In the genomic region with DNA sequence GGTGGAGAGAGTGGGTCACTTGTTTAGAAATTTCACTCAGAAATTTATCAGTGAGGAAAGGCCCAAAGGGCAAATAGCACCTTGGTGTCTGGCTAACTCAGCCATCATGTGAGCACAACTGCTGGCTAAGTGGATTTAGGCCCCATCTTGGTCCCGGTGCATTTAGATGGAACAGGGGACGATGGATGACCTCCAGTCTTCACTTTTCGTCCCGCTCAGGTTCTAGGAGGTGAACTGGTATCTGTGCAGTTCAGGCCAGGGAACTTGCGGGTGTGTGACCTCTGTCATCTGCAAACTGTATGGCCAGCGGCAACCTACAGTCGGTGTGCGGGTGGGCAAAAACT, we compare ENCODE assay signal across 7 mouse cellular contexts. TPM values are rescaled to one million over a fixed set of nuclear protein-coding genes. Genes with fewer than 3 reads are reported as not detected.
DNase-seq lines count a peak whose midpoint lies in the region; ATAC-seq and TF ChIP-seq lines count a peak whose summit lies in the region.

No protein-coding gene starts in this region.

- no peak for ATAC-seq in forebrain, embryonic 14.5 days
- no peak for ATAC-seq in liver, embryonic 14.5 days (ENCODE audit: insufficient read depth)

- 0 out of 2 replicates have a peak, but pooled peaks cover 10% of the 10 kb centered on the region for H3K36me3 ChIP-seq in forebrain, embryonic 14.5 days (ENCODE audit: control insufficient read depth, insufficient read depth, low read length)
- no peaks in the 10 kb centered on the region for H3K36me3 ChIP-seq in liver, embryonic 14.5 days (replicated peaks; ENCODE audit: control insufficient read depth, insufficient read depth, low read depth)
- H3K36me3 ChIP-seq in thymus, adult 2 months (ENCODE audit: control insufficient read depth, insufficient read depth, low read length): no peaks in the 10 kb centered on the region

- TF ChIP-seq EP300 in liver, embryonic 14.5 days (IDR thresholded peaks at IDR 0.05; ENCODE audit: low read depth): no peak

- H3K9me3 ChIP-seq in forebrain, embryonic 14.5 days (replicated peaks; ENCODE audit: control insufficient read depth, low read length): no peaks in the 10 kb centered on the region
- no peaks in the 10 kb centered on the region for H3K9me3 ChIP-seq in liver, embryonic 14.5 days (ENCODE audit: control insufficient read depth, low read length)

- no peak for TF ChIP-seq CTCF in liver, embryonic 14.5 days (IDR thresholded peaks at IDR 0.05; ENCODE audit: low read depth)
- no peak for TF ChIP-seq CTCF in thymus, adult 2 months (IDR thresholded peaks at IDR 0.05; ENCODE audit: borderline replicate concordance, control insufficient read depth, extremely low read depth, insufficient read depth, low read length, poor library complexity)

- TF ChIP-seq POLR2A in thymus, adult 2 months (IDR thresholded peaks at IDR 0.05; ENCODE audit: control insufficient read depth, extremely low read depth, insufficient read depth, low read length, poor library complexity): no peak

- H3K4me3 ChIP-seq in forebrain, embryonic 14.5 days (ENCODE audit: low read depth, low read length): peak overlapping the region; percentile 51
- H3K4me3 ChIP-seq in liver, embryonic 14.5 days (ENCODE audit: insufficient read depth in 1 of 2, low read depth in 2 of 2, low read length in 2 of 2): no peak overlapping the region
- no peak overlapping the region for H3K4me3 ChIP-seq in thymus, adult 2 months (ENCODE audit: control insufficient read depth, insufficient read depth, low read length)

- peak overlapping the region; percentile 82 for H3K9ac ChIP-seq in forebrain, embryonic 14.5 days (ENCODE audit: low read length)
- no peak overlapping the region for H3K9ac ChIP-seq in liver, embryonic 14.5 days (replicated peaks)

- H3K27me3 ChIP-seq in forebrain, embryonic 14.5 days (replicated peaks; ENCODE audit: control insufficient read depth, insufficient read depth, low read length): peaks cover 49% of the 10 kb centered on the region
- peaks cover 100% of the 10 kb centered on the region for H3K27me3 ChIP-seq in liver, embryonic 14.5 days (ENCODE audit: control insufficient read depth, insufficient read depth, low read length)
- peaks cover 43% of the 10 kb centered on the region for H3K27me3 ChIP-seq in thymus, adult 2 months (ENCODE audit: control insufficient read depth, insufficient read depth, low read length)

- peak overlapping the region; percentile 90 for H3K4me2 ChIP-seq in forebrain, embryonic 14.5 days (ENCODE audit: low read length)
- H3K4me2 ChIP-seq in liver, embryonic 14.5 days (ENCODE audit: low read depth): peak overlapping the region; percentile 49; the same call in 1 of the 2 replicates

- peak overlapping the region; percentile 82 for H3K27ac ChIP-seq in forebrain, embryonic 14.5 days (ENCODE audit: low read depth, low read length)
- H3K27ac ChIP-seq in liver, embryonic 14.5 days: no peak overlapping the region
- H3K27ac ChIP-seq in thymus, adult 2 months (ENCODE audit: control insufficient read depth, insufficient read depth, low read length): no peak overlapping the region

- 19% methylated on average over 8 of the region's 8 CpGs for WGBS in forebrain, embryonic 14.5 days
- WGBS in liver, embryonic 14.5 days (ENCODE audit: insufficient replicate concordance): 10% methylated on average over 8 of the region's 8 CpGs
- 40% methylated on average over 8 of the region's 8 CpGs for WGBS in thymus, adult 2 months

- H3K4me1 ChIP-seq in forebrain, embryonic 14.5 days (ENCODE audit: control insufficient read depth, insufficient read depth, low read length): peaks cover 9% of the 10 kb centered on the region
- H3K4me1 ChIP-seq in liver, embryonic 14.5 days (replicated peaks; ENCODE audit: control insufficient read depth in 2 of 2, insufficient read depth in 2 of 2, low read length in 1 of 2): peaks cover 0 to 2% of the 10 kb centered on the region in 2 experiments; a peak in 1 of 4 replicates
- peaks cover 13% of the 10 kb centered on the region for H3K4me1 ChIP-seq in thymus, adult 2 months (replicated peaks; ENCODE audit: control insufficient read depth, insufficient read depth, low read length)

- DNase-seq in right cerebral cortex, adult 18-20 months: peak; percentile 28
- no peak for DNase-seq in right cerebral cortex, postnatal 10 days (ENCODE audit: low spot score in 2 of 2)
- DNase-seq in forebrain, embryonic 14.5 days (ENCODE audit: low spot score): peak; percentile 33
- no peak for DNase-seq in liver, embryonic 14.5 days (ENCODE audit: low read depth in 3 of 3, low spot score in 3 of 3)
- DNase-seq in urinary bladder, postnatal 4 days (ENCODE audit: low spot score in 2 of 2): no peak
- DNase-seq in thymus, adult 2 months: no peak
- no peak for DNase-seq in thymus, postnatal 14 days

RNA-seq across cellular contexts. Expression of gene Tbr1, which starts 8.4 kb away (rescaled TPM):
- polyA plus RNA-seq in forebrain, embryonic 14.5 days (2014; fragmentation: Nextera tagmentation; extraction: Ambion mirVana): 46.3 and 47.2 TPM in 2 replicates
- 0.02 and 0.09 TPM in 2 replicates for polyA plus RNA-seq in liver, embryonic 14.5 days (2012; rRNA removed)
- not detected in 2 replicates for polyA plus RNA-seq in liver, embryonic 14.5 days (2014; fragmentation: Nextera tagmentation; extraction: Ambion mirVana)
- 0.22 and 0.23 TPM in 2 replicates for polyA plus RNA-seq in thymus, adult 2 months (2012; rRNA removed)

Comparison
In these comparisons a context has a peak if more than half of its experiments do, and no peak if none do; other contexts are left out.
1. DNase-seq: peak in right cerebral cortex, adult 18-20 months (single experiment) and forebrain, embryonic 14.5 days (single experiment); none in right cerebral cortex, postnatal 10 days (0 of 2), liver, embryonic 14.5 days (0 of 3), urinary bladder, postnatal 4 days (0 of 2), thymus, adult 2 months (single experiment) and thymus, postnatal 14 days (single experiment).
2. RNA of gene Tbr1, which starts 8.4 kb away (polyA plus RNA-seq): 46.3 to 47.2 TPM in forebrain, embryonic 14.5 days; 0.22 to 0.23 TPM in thymus, adult 2 months and 0.02 to 0.09 TPM in liver, embryonic 14.5 days; every median in the first group is over 10 times any median in the second.